Mouse (Mus musculus) small intestine, adult 2 months (tissue): Measurements from ENCODE around the gene Dhrs9.

Source experiments
- CTCF ChIP-seq: fragments of 200-500 bp; IDR thresholded peaks from 2 replicates; pipeline ENCODE4 v1.5.1; 2012; ENCODE audit warnings: low read depth, mild to moderate bottlenecking, control low read depth, inconsistent platforms, low read length, moderate library complexity, mixed read lengths; ENCODE audit not compliant: insufficient replicate concordance, insufficient read length; ENCODE audit errors: extremely low read depth
- POLR2A ChIP-seq: fragments of 200-500 bp; IDR thresholded peaks from 2 replicates; pipeline ENCODE4 v1.6.1; 2012; ENCODE audit warnings: low read depth, mild to moderate bottlenecking, control low read depth, inconsistent platforms, low read length, moderate library complexity

- TF ChIP-seq POLR2A (no peak), CTCF (no peak)
Observed at GRCm38 (mm10) chr2:69400866-69401604, 20.8 kb downstream of the Dhrs9 start.
